Mouse (Mus musculus): ENCODE results near the gene Trp53bp2.

DNA sequence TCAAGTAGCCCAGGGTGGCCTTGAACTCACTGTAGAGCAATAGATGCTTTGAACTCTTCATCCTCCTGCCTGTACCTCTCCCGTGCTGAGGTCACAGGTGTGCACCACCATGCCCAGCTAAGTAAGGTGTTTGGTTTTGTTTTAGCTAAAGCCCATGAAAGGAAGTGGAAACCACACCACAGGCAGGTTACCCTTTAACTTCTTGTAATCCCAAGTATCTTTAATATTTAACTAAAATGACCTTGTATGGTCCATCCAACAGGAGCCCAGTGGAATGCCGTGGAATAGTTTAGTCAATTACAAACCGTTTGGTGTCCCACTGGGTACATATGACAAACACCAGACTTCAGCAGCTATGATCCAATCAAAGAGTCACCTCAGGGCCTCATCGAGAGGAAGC, 70.0 kb downstream of the Trp53bp2 start:
- TF ChIP-seq CTCF (IDR thresholded peaks at IDR 0.05; ENCODE audit: control insufficient read depth, insufficient read depth, insufficient read length) = no peak
- TF ChIP-seq MYOG (IDR thresholded peaks at IDR 0.05; ENCODE audit: control insufficient read depth, extremely low read depth, insufficient read length) = no peak
- no peak for TF ChIP-seq MAX (IDR thresholded peaks at IDR 0.05)
- TF ChIP-seq USF1 (IDR thresholded peaks at IDR 0.05; ENCODE audit: low read depth) = no peak
- no peak for TF ChIP-seq CEBPB (IDR thresholded peaks at IDR 0.05; ENCODE audit: low read depth)

Measured in C2C12 (cell line).